Mouse (Mus musculus) heart, postnatal 36 days (tissue): ENCODE measurements around the gene Ap2b1. TPM values are rescaled to one million over a fixed set of nuclear protein-coding genes. Genes with fewer than 3 reads are reported as not detected.
"Not testable (repeated sequence)": the region's sequence is repeated elsewhere in the genome, so short reads cannot be mapped to it uniquely, and the experiment has no call there.

Source experiments
- DNase-seq, 2 experiments: peaks; one replicate each; pipeline ENCODE4 v3.0.0; 2021 to 2022
- intact Hi-C: fragments of 180-260 bp; cut with DNase I; formaldehyde crosslinking; loops from one replicate; pipeline ENCODE4 v1.15.1; 2025
- total RNA-seq, 2 experiments: library from RNA; stranded (reverse); gene quantifications; 2 replicates each; pipeline ENCODE4 v1.2.3; 2021

Gene Ap2b1
- total RNA-seq, result 10 to 100 TPM; 44.9 to 46.1 TPM

- intact Hi-C loops, result loop anchor here (10.0 kb wide), 1 partner anchor 514 kb away; the partner anchor contains the start of gene Lig3
- peak; percentile 90 to 91 for DNase-seq
Observed at GRCm38 (mm10) chr11:83298225-83299195, at the start of gene Ap2b1. TSS of gene Ap2b1 (plus strand) at chr11:83299024.

GRCm38 (mm10) chr11:83257211-83257610 lies 41.6 kb upstream of the Ap2b1 start:
- intact Hi-C loops, DNase-seq: not testable (repeated sequence)

- DNase-seq, result no peak
- intact Hi-C loops, result no loop called here
Observed at GRCm38 (mm10) chr11:83262673-83263072, 36.2 kb upstream of the Ap2b1 start.

GRCm38 (mm10) chr11:83263146-83263545 lies 35.7 kb upstream of the Ap2b1 start:
- no peak for DNase-seq
- intact Hi-C loops, result no loop called here

- intact Hi-C loops, result loop anchor here (2.0 kb wide), 1 partner anchor 20 kb away; no protein-coding TSS in a partner anchor
- no peak for DNase-seq
Observed at GRCm38 (mm10) chr11:83270842-83271150, 28.0 kb upstream of the Ap2b1 start.

- DNase-seq, result peak; percentile 75 to 87
- intact Hi-C loops, result loop anchor here (2.0 kb wide), 1 partner anchor 19 kb away; no protein-coding TSS in a partner anchor
Observed at GRCm38 (mm10) chr11:83271151-83271950, 27.5 kb upstream of the Ap2b1 start.

GRCm38 (mm10) chr11:83271951-83272843 lies 26.6 kb upstream of the Ap2b1 start:
- DNase-seq, result no peak
- intact Hi-C loops, result loop anchor here (2.0 kb wide), 1 partner anchor 19 kb away; no protein-coding TSS in a partner anchor

GRCm38 (mm10) chr11:83276251-83276650 lies 22.6 kb upstream of the Ap2b1 start:
- no peak for DNase-seq
- intact Hi-C loops, result no loop called here

GRCm38 (mm10) chr11:83279024-83279423 lies 19.8 kb upstream of the Ap2b1 start:
- intact Hi-C loops, result no loop called here

GRCm38 (mm10) chr11:83279691-83280090 lies 19.1 kb upstream of the Ap2b1 start:
- intact Hi-C loops, result no loop called here
- DNase-seq, result peak; percentile 63

More at GRCm38 (mm10) chr11:83279024-83279423, 19.8 kb upstream of the Ap2b1 start:
- no peak for DNase-seq

GRCm38 (mm10) chr11:83282084-83282483 lies 16.7 kb upstream of the Ap2b1 start:
- intact Hi-C loops, result no loop called here
- no peak for DNase-seq

- intact Hi-C loops, result no loop called here
- no peak for DNase-seq
Observed at GRCm38 (mm10) chr11:83285627-83286026, 13.2 kb upstream of the Ap2b1 start.

GRCm38 (mm10) chr11:83286566-83286965 lies 12.3 kb upstream of the Ap2b1 start, which contains the start of gene Slfn14:
TSS of gene Slfn14 (minus strand) at chr11:83286726.
- intact Hi-C loops, result no loop called here

GRCm38 (mm10) chr11:83289036-83289435 lies 9.8 kb upstream of the Ap2b1 start:
- intact Hi-C loops, result no loop called here
- no peak for DNase-seq

More at GRCm38 (mm10) chr11:83286566-83286965, 12.3 kb upstream of the Ap2b1 start, which contains the start of gene Slfn14:
- DNase-seq, result no peak

GRCm38 (mm10) chr11:83289633-83290032 lies 9.2 kb upstream of the Ap2b1 start:
- no peak for DNase-seq
- intact Hi-C loops, result loop anchor here (2.0 to 10.0 kb wide), 2 partner anchors 19 to 505 kb away; partner anchors contain the start of gene Lig3

- intact Hi-C loops, result loop anchor here (2.0 to 10.0 kb wide), 2 partner anchors 21 to 507 kb away; partner anchors contain the start of gene Lig3
- DNase-seq, result peak; percentile 92
Observed at GRCm38 (mm10) chr11:83291375-83292250, 7.2 kb upstream of the Ap2b1 start.

GRCm38 (mm10) chr11:83292251-83292587 lies 6.6 kb upstream of the Ap2b1 start:
- DNase-seq, result no peak
- intact Hi-C loops, result loop anchor here (10.0 kb wide), 1 partner anchor 507 kb away; the partner anchor contains the start of gene Lig3

GRCm38 (mm10) chr11:83293182-83293581 lies 5.6 kb upstream of the Ap2b1 start:
- no peak for DNase-seq
- intact Hi-C loops, result loop anchor here (10.0 kb wide), 1 partner anchor 508 kb away; the partner anchor contains the start of gene Lig3

- intact Hi-C loops, result loop anchor here (10.0 kb wide), 1 partner anchor 509 kb away; the partner anchor contains the start of gene Lig3
Observed at GRCm38 (mm10) chr11:83294133-83294532, 4.7 kb upstream of the Ap2b1 start.

More at GRCm38 (mm10) chr11:83294133-83294532, 4.7 kb upstream of the Ap2b1 start:
- DNase-seq, result no peak
